Mouse (Mus musculus) spleen, adult 10 weeks (tissue): ENCODE measurements around the gene Nhlrc4. TPM values are rescaled to one million over a fixed set of nuclear protein-coding genes. Genes with fewer than 3 reads are reported as not detected.

Source experiments
- polyA plus RNA-seq: library from polyadenylated mRNA; stranded (reverse); fragments of 350-450 nt; fragmentation: Illumina TruSeq; extraction: RNeasy Lipid Tissue Mini Kit (QIAGEN cat#74804); gene quantifications from one replicate; pipeline ENCODE4 v1.2.3, GENCODE M21; 2015; ENCODE audit warnings: low replicate concordance; ENCODE audit not compliant: insufficient read depth

Gene Nhlrc4
- 0.28 TPM for polyA plus RNA-seq

GRCm38 (mm10) chr17:25944366-25945163 is at the start of gene Nhlrc4, which contains the start of gene Pigq:
TSS of gene Nhlrc4 (minus strand) at chr17:25944961.
TSS of gene Pigq (minus strand) at chr17:25944936.

GRCm38 (mm10) chr17:25985306-25986294 is 40.8 kb upstream of the Nhlrc4 start, which contains the start of gene Capn15:
TSS of gene Capn15 (minus strand) at chr17:25985796.

DNA sequence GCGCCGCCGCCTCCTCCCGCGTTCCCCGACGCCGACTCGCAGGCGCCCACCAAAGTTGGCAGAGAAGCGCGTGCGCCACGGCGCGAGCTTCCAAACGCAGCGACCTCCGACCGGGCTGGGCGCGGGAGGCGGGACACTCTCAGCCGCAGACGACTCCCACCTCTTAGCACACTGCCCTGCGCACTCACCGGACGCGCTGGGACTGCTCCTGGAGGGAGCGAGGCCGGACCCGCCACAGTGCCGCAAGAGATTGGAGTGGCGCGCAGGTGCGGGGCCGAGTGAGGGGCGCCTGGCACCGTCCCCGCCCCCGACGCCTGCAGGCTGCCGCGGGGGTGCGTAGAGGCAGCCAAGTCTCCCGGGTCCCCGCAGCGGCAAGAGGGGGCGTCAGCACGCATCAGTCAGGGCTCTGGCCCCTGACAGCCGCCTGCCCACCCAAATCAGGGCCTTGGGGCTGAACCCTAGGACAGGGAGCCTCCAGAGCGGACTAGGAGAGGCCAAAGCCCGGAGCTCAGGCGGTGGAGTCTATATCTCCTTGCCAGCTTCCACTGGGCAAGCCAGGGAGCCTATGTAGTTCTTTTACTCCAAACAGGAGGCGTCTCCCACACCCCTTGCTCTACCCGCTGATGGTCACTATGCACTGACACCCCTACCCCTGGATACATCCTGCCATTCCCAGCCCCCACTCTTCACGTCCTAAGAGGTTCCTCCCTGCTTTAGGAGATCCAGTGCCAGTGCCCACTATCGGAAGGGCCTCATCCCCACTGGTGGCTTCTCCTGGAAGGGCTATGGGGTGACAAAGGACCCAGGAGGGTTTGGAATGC is 7.3 kb upstream of the Nhlrc4 start, which contains the start of gene A930017K11Rik:
A930017K11Rik (minus strand) TSS at position 763 of the 821 bp plus-strand sequence.

DNA sequence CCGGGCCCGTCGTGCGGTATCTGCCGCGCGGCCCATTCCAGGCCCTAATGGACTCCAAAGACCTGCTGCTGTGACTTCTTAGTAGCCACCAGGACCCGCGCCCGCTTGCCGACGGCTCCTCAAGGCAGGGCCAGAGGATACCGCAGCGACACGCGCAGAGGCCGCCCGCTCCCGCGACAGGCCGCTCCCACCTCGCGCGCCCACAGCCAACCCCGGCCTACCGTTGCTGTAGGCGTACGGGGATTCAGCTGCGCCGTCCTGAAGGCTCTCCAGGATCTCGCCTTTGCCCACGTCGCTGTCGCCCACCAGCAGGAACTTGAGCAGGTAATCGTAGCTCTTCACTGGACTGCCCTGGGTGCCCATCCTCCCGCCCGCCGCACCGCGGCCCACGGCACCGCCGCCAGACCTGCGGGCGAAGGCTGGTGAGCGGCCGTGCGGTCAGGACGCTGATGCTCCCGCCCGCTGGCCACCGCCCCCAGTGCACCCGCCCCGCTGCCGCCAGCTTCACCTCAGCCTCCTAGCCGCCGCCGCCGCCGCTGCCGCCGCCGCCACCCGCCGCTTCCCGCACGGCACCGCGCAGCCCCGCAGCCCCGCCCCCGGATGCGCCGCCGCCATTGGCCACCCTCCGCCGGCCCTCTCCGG is 25.5 kb downstream of the Nhlrc4 start, which contains the start of gene Rab40c:
Rab40c (minus strand) TSS at position 584 of the 642 bp plus-strand sequence.

Other genes starting within 250 kb of the Nhlrc4 start
- gene Gng13, start 227.8 kb downstream of the Nhlrc4 start, polyA plus RNA-seq = not detected
- gene Chtf18, start 217.5 kb downstream of the Nhlrc4 start, polyA plus RNA-seq = 3.2 TPM
- 1.5 TPM for gene Rpusd1, start 217.3 kb downstream of the Nhlrc4 start, polyA plus RNA-seq
- not detected for gene Mslnl, start 208.9 kb downstream of the Nhlrc4 start, polyA plus RNA-seq
- 1.9 TPM for gene Msln, start 190.6 kb downstream of the Nhlrc4 start, polyA plus RNA-seq
- 15.2 TPM for gene Narfl, start 171.2 kb downstream of the Nhlrc4 start, polyA plus RNA-seq
- gene Haghl, start 159.3 kb downstream of the Nhlrc4 start, polyA plus RNA-seq = 7.3 TPM
- gene Ccdc78, start 158.4 kb downstream of the Nhlrc4 start, polyA plus RNA-seq = not detected
- gene Fam173a, start 152.1 kb downstream of the Nhlrc4 start, polyA plus RNA-seq = 19.6 TPM
- not detected for gene AC134908.4, start 149.3 kb downstream of the Nhlrc4 start, polyA plus RNA-seq
- 2.4 TPM for gene Metrn, start 147.8 kb downstream of the Nhlrc4 start, polyA plus RNA-seq
- 0.46 TPM for gene Fbxl16, start 135.9 kb downstream of the Nhlrc4 start, polyA plus RNA-seq
- 7.8 TPM for gene Wdr24, start 121.3 kb downstream of the Nhlrc4 start, polyA plus RNA-seq
- 21.8 TPM for gene Jmjd8, start 116.1 kb downstream of the Nhlrc4 start, polyA plus RNA-seq
- 41.4 TPM for gene Stub1, start 111.6 kb downstream of the Nhlrc4 start, polyA plus RNA-seq
- gene Rhbdl1, start 107.7 kb downstream of the Nhlrc4 start, polyA plus RNA-seq = not detected
- 0.30 TPM for gene Gm20683, start 103.2 kb downstream of the Nhlrc4 start, polyA plus RNA-seq
- gene Rhot2, start 100.1 kb downstream of the Nhlrc4 start, polyA plus RNA-seq = 38.1 TPM
- gene Wdr90, start 83.5 kb downstream of the Nhlrc4 start, polyA plus RNA-seq = 9.6 TPM
- 1.4 TPM for gene Mcrip2, start 76.2 kb downstream of the Nhlrc4 start, polyA plus RNA-seq
- 14.3 TPM for gene Mettl26, start 69.9 kb downstream of the Nhlrc4 start, polyA plus RNA-seq
- gene Wfikkn1, start 64.1 kb downstream of the Nhlrc4 start, polyA plus RNA-seq = 0.21 TPM
- 10.4 TPM for gene Rab40c, start 25.2 kb downstream of the Nhlrc4 start, polyA plus RNA-seq
- 70.8 TPM for gene Pigq, start within 50 bp of the Nhlrc4 start, polyA plus RNA-seq
- not detected for gene A930017K11Rik, start 7.6 kb upstream of the Nhlrc4 start, polyA plus RNA-seq
- gene Capn15, start 40.8 kb upstream of the Nhlrc4 start, polyA plus RNA-seq = 5.8 TPM
- 6.5 TPM for gene Rab11fip3, start 124.6 kb upstream of the Nhlrc4 start, polyA plus RNA-seq
- 13.1 TPM for gene Decr2, start 145.4 kb upstream of the Nhlrc4 start, polyA plus RNA-seq
- gene Nme4, start 150.6 kb upstream of the Nhlrc4 start, polyA plus RNA-seq = 4.7 TPM
- 14.4 TPM for gene Tmem8, start 168.3 kb upstream of the Nhlrc4 start, polyA plus RNA-seq
- gene Mrpl28, start 178.5 kb upstream of the Nhlrc4 start, polyA plus RNA-seq = 29.7 TPM
- gene Axin1, start 193.7 kb upstream of the Nhlrc4 start, polyA plus RNA-seq = 47.8 TPM